Comparison of ENCODE assay signal across 11 mouse cellular contexts in the genomic region with DNA sequence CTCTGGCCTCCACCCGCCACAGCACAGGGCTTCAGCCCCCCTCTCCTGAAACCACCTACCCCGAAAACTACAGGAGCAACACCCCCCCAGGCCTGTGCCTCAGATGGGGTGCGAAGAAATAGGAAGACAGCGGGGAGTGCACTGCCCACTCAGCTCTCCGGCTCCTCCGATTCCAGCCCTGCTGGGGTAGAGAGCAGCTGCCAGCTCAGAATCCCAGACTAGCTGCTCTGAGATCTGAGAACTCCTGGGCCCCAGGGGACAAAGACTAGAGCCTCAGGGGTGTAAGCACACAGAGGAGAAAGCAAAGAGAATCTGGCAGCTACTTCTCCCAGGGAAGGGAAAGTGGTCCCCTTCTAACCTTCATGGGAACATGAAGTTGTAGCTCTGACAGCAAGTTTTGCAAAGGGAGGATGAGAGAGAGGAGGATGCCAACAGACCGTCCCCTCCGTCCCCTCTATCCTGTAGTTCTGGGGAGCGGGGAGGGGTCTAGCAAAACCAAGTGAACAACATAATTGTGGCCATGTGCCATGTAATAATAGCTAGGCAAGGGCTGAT. TPM values are rescaled to one million over a fixed set of nuclear protein-coding genes. Genes with fewer than 3 reads are reported as not detected.
A peak's percentile ranks its signal among the peaks of the same experiment; 100 is the strongest.
DNase-seq lines count a peak whose midpoint lies in the region; ATAC-seq and TF ChIP-seq lines count a peak whose summit lies in the region.
"Had no signal": no experiment of that assay in that cellular context is flagged by ENCODE, and none has a peak within 500 bp of the region (broad histone marks: within the 10 kb centered on the region; RNA-seq: fewer than 3 reads in every experiment).

No protein-coding gene starts in this region.

- TF ChIP-seq POLR2A in thymus, adult 2 months (IDR thresholded peaks at IDR 0.05; ENCODE audit: control insufficient read depth, extremely low read depth, insufficient read depth, low read length, poor library complexity): no peak

- peaks cover 31% of the 10 kb centered on the region for H3K27me3 ChIP-seq in neural tube, embryonic 12.5 days (replicated peaks)
- H3K27me3 ChIP-seq in embryonic facial prominence, embryonic 11.5 days (ENCODE audit: control insufficient read depth, insufficient read depth, low read length): no peaks in the 10 kb centered on the region
- H3K27me3 ChIP-seq in hindbrain, embryonic 13.5 days: peaks cover 92% of the 10 kb centered on the region
- peaks cover 11% of the 10 kb centered on the region; the same call in 1 of the 2 replicates for H3K27me3 ChIP-seq in midbrain, embryonic 16.5 days (ENCODE audit: control insufficient read depth, insufficient read depth, low read depth, low read length)
- H3K27me3 ChIP-seq in thymus, adult 2 months (ENCODE audit: control insufficient read depth, insufficient read depth, low read length): no peaks in the 10 kb centered on the region

- TF ChIP-seq CTCF in thymus, adult 2 months (IDR thresholded peaks at IDR 0.05; ENCODE audit: borderline replicate concordance, control insufficient read depth, extremely low read depth, insufficient read depth, low read length, poor library complexity): no peak

- DNase-seq in neural tube, embryonic 10.5 days (ENCODE audit: extremely low spot score, low spot score): no peak
- peak; percentile 57 for DNase-seq in embryonic facial prominence, embryonic 11.5 days (ENCODE audit: low spot score)
- no peak for DNase-seq in thymus, adult 2 months
- no peak for DNase-seq in retina, postnatal 1 day
- DNase-seq: adrenal gland, postnatal 14 days; cerebellum, postnatal 14 days; right cerebral cortex, postnatal 4 days had no signal

- 0 out of 2 replicates have a peak, but pooled peaks have one; percentile 7 for ATAC-seq in neural tube, embryonic 12.5 days (ENCODE audit: low FRiP score, low read depth)
- 0 out of 2 replicates have a peak, but pooled peaks have one; percentile 21 for ATAC-seq in embryonic facial prominence, embryonic 11.5 days (replicated peaks; ENCODE audit: insufficient number of reproducible peaks, low FRiP score, low TSS enrichment, low read depth)
- ATAC-seq in hindbrain, embryonic 13.5 days (ENCODE audit: low FRiP score): no peak
- no peak for ATAC-seq in midbrain, embryonic 16.5 days
- ATAC-seq: inflammation-experienced regulatory T-cells, adult 6 months had no signal

- 20% methylated on average over 9 of the region's 9 CpGs for WGBS in neural tube, embryonic 12.5 days
- WGBS in embryonic facial prominence, embryonic 11.5 days: 33% methylated on average over 9 of the region's 9 CpGs
- WGBS in hindbrain, embryonic 13.5 days: 21% methylated on average over 9 of the region's 9 CpGs
- WGBS in midbrain, embryonic 16.5 days: 21% methylated on average over 9 of the region's 9 CpGs
- WGBS in thymus, adult 2 months: 94% methylated on average over 9 of the region's 9 CpGs

- no peaks in the 10 kb centered on the region for H3K9me3 ChIP-seq in neural tube, embryonic 12.5 days
- H3K9me3 ChIP-seq in embryonic facial prominence, embryonic 11.5 days (replicated peaks; ENCODE audit: control insufficient read depth, low read length): no peaks in the 10 kb centered on the region
- no peaks in the 10 kb centered on the region for H3K9me3 ChIP-seq in hindbrain, embryonic 13.5 days
- H3K9me3 ChIP-seq in midbrain, embryonic 16.5 days (replicated peaks; ENCODE audit: control insufficient read depth, low read length, poor library complexity, severe bottlenecking): no peaks in the 10 kb centered on the region

- H3K36me3 ChIP-seq in neural tube, embryonic 12.5 days: peaks cover 3% of the 10 kb centered on the region; the same call in 1 of the 2 replicates
- peaks cover 4% of the 10 kb centered on the region for H3K36me3 ChIP-seq in embryonic facial prominence, embryonic 11.5 days (replicated peaks; ENCODE audit: control insufficient read depth, insufficient read depth, low read depth, low read length)
- no peaks in the 10 kb centered on the region for H3K36me3 ChIP-seq in hindbrain, embryonic 13.5 days
- no peaks in the 10 kb centered on the region for H3K36me3 ChIP-seq in midbrain, embryonic 16.5 days (ENCODE audit: control insufficient read depth, insufficient read depth, low read length)
- peaks cover 11% of the 10 kb centered on the region for H3K36me3 ChIP-seq in thymus, adult 2 months (ENCODE audit: control insufficient read depth, insufficient read depth, low read length)

- H3K27ac ChIP-seq in neural tube, embryonic 12.5 days: no peak overlapping the region
- peak overlapping the region; percentile 41; the same call in 1 of the 2 replicates for H3K27ac ChIP-seq in embryonic facial prominence, embryonic 11.5 days (replicated peaks; ENCODE audit: low read depth, low read length)
- 0 out of 2 replicates have a peak overlapping the region, but pooled peaks have one; percentile 23 for H3K27ac ChIP-seq in hindbrain, embryonic 13.5 days
- H3K27ac ChIP-seq in midbrain, embryonic 16.5 days (ENCODE audit: low read length): no peak overlapping the region
- H3K27ac ChIP-seq in thymus, adult 2 months (ENCODE audit: control insufficient read depth, insufficient read depth, low read length): no peak overlapping the region

- H3K4me3 ChIP-seq in neural tube, embryonic 12.5 days: no peak overlapping the region
- no peak overlapping the region for H3K4me3 ChIP-seq in embryonic facial prominence, embryonic 11.5 days (ENCODE audit: low read depth, low read length)
- no peak overlapping the region for H3K4me3 ChIP-seq in hindbrain, embryonic 13.5 days
- H3K4me3 ChIP-seq in midbrain, embryonic 16.5 days (ENCODE audit: low read depth, low read length): no peak overlapping the region
- H3K4me3 ChIP-seq in thymus, adult 2 months (ENCODE audit: control insufficient read depth, insufficient read depth, low read length): no peak overlapping the region

- H3K4me1 ChIP-seq in neural tube, embryonic 12.5 days: peaks cover 60% of the 10 kb centered on the region
- H3K4me1 ChIP-seq in embryonic facial prominence, embryonic 11.5 days (ENCODE audit: control insufficient read depth, insufficient read depth, low read length): peaks cover 34% of the 10 kb centered on the region
- H3K4me1 ChIP-seq in hindbrain, embryonic 13.5 days (replicated peaks): peaks cover 58% of the 10 kb centered on the region
- H3K4me1 ChIP-seq in midbrain, embryonic 16.5 days (ENCODE audit: control insufficient read depth, insufficient read depth, low read length): peaks cover 25% of the 10 kb centered on the region
- peaks cover 9% of the 10 kb centered on the region for H3K4me1 ChIP-seq in thymus, adult 2 months (replicated peaks; ENCODE audit: control insufficient read depth, insufficient read depth, low read length)

- no peak overlapping the region; the same call in 1 of the 2 replicates for H3K9ac ChIP-seq in neural tube, embryonic 12.5 days
- H3K9ac ChIP-seq in embryonic facial prominence, embryonic 11.5 days (replicated peaks; ENCODE audit: low read length): no peak overlapping the region; the same call in 1 of the 2 replicates
- 0 out of 2 replicates have a peak overlapping the region, but pooled peaks have one; percentile 35 for H3K9ac ChIP-seq in hindbrain, embryonic 13.5 days
- no peak overlapping the region for H3K9ac ChIP-seq in midbrain, embryonic 16.5 days (ENCODE audit: low read depth, low read length)

- peak overlapping the region; percentile 14 for H3K4me2 ChIP-seq in neural tube, embryonic 12.5 days (replicated peaks)
- H3K4me2 ChIP-seq in embryonic facial prominence, embryonic 11.5 days (ENCODE audit: low read depth, low read length): no peak overlapping the region
- H3K4me2 ChIP-seq in hindbrain, embryonic 13.5 days: no peak overlapping the region
- 0 out of 2 replicates have a peak overlapping the region, but pooled peaks have one; percentile 2 for H3K4me2 ChIP-seq in midbrain, embryonic 16.5 days (ENCODE audit: low read length)

RNA-seq across cellular contexts. Expression of a gene that starts 17.0 kb away (rescaled TPM):
- polyA plus RNA-seq in neural tube, embryonic 12.5 days (2016; fragmentation: Nextera tagmentation; extraction: Ambion mirVana): 30.4 and 31.8 TPM in 2 replicates
- polyA plus RNA-seq in embryonic facial prominence, embryonic 11.5 days (2014; fragmentation: Nextera tagmentation; extraction: Ambion mirVana): 29.0 and 32.4 TPM in 2 replicates
- 19.6 and 19.9 TPM in 2 replicates for polyA plus RNA-seq in hindbrain, embryonic 13.5 days (2015; fragmentation: Nextera tagmentation; extraction: Ambion mirVana)
- polyA plus RNA-seq in midbrain, embryonic 16.5 days (2015; fragmentation: Nextera tagmentation; extraction: Ambion mirVana): 35.8 and 38.8 TPM in 2 replicates
- polyA plus RNA-seq in thymus, adult 2 months (2012; rRNA removed): 194 and 212 TPM in 2 replicates

Comparison
In these comparisons a context has a peak if more than half of its experiments do, and no peak if none do; other contexts are left out.
1. ATAC-seq: peak in neural tube, embryonic 12.5 days (single experiment) and embryonic facial prominence, embryonic 11.5 days (single experiment); none in hindbrain, embryonic 13.5 days (single experiment) and midbrain, embryonic 16.5 days (single experiment).
2. H3K27ac ChIP-seq: peak in embryonic facial prominence, embryonic 11.5 days (single experiment) and hindbrain, embryonic 13.5 days (single experiment); none in neural tube, embryonic 12.5 days (single experiment), midbrain, embryonic 16.5 days (single experiment) and thymus, adult 2 months (single experiment).
3. H3K4me2 ChIP-seq: peak in neural tube, embryonic 12.5 days (single experiment) and midbrain, embryonic 16.5 days (single experiment); none in embryonic facial prominence, embryonic 11.5 days (single experiment) and hindbrain, embryonic 13.5 days (single experiment).